Mouse (Mus musculus): ENCODE results near the gene Zic5. TPM values are rescaled to one million over a fixed set of nuclear protein-coding genes. Genes with fewer than 3 reads are reported as not detected.

The Zic5 gene
- total and polyA plus RNA-seq, 2 experiments from 2014 or later, result not detected

DNA sequence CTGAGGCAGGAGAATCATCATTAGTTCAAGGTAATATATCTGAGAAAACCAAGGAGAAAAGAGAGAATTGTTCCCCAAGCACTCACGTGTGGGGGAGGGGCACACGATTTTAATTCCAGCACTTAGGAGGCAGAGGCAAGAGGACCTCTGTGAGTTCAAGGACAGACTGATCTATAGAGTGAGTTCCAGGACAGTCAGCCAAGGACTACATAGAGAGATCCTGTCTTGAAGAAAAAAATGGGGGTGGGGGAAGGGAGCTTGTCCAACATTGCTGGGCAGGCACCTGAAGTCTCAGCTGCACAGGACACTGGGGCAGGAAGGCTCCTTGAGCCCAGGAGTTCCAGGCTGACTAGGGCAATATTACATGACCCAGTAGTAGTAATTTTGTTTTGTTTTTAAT is 50.7 kb downstream of the Zic5 start:
- no peak overlapping the region for H3K27ac ChIP-seq (ENCODE audit: low read depth)
- H3K9ac ChIP-seq (replicated peaks; ENCODE audit: low read depth, low read length), result no peak overlapping the region
- H3K36me3 ChIP-seq (replicated peaks; ENCODE audit: control insufficient read depth, insufficient read depth, low read length), result no peaks in the 10 kb centered on the region
- H3K4me2 ChIP-seq (ENCODE audit: low read depth, low read length), result no peak overlapping the region
- H3K27me3 ChIP-seq (ENCODE audit: control insufficient read depth, insufficient read depth, low read length), result peaks cover 2% of the 10 kb centered on the region; the same call in 1 of the 2 replicates
- no peaks in the 10 kb centered on the region for H3K4me1 ChIP-seq (ENCODE audit: control insufficient read depth, insufficient read depth)
- no peak overlapping the region for H3K4me3 ChIP-seq (ENCODE audit: low read depth, low read length)
- ATAC-seq (ENCODE audit: insufficient read depth, low read depth), result no peak
- H3K9me3 ChIP-seq (replicated peaks; ENCODE audit: control insufficient read depth, low read length), result no peaks in the 10 kb centered on the region
- DNase-seq (ENCODE audit: low spot score), result no peak
- TF ChIP-seq EP300 (IDR thresholded peaks at IDR 0.05; ENCODE audit: low read depth) (no peak), CTCF (IDR thresholded peaks at IDR 0.05; ENCODE audit: low read depth) (no peak)
- 81% methylated on average over 2 of the region's 2 CpGs for WGBS

DNA sequence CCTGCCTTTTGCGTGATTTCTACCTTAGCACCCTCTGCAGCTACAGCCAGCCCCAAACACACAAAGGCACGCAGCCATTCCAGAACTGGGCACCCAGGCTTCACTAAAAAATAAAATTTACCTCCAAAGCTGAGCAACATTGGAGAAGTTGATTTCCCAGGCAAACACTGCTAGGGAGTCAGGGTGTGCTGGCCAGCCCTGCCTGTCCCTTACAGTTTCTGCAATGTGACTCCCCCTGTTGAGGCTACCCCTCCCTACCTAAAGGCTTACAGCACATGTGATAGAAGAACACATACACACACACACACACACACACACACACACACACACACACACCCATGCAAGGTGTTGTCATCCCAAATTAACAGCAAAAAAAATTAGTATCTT is 51.9 kb downstream of the Zic5 start:
- H3K27ac ChIP-seq (ENCODE audit: low read depth), result no peak overlapping the region
- H3K36me3 ChIP-seq (replicated peaks; ENCODE audit: control insufficient read depth, insufficient read depth, low read length), result no peaks in the 10 kb centered on the region
- H3K9me3 ChIP-seq (replicated peaks; ENCODE audit: control insufficient read depth, low read length), result no peaks in the 10 kb centered on the region
- H3K4me2 ChIP-seq (ENCODE audit: low read depth, low read length), result no peak overlapping the region
- no peak overlapping the region for H3K4me3 ChIP-seq (ENCODE audit: low read depth, low read length)
- 78% methylated on average over 2 of the region's 2 CpGs for WGBS
- DNase-seq (ENCODE audit: low spot score) (no peak), ATAC-seq (ENCODE audit: insufficient read depth, low read depth) (no peak)
- TF ChIP-seq CTCF (IDR thresholded peaks at IDR 0.05; ENCODE audit: low read depth) (no peak), EP300 (IDR thresholded peaks at IDR 0.05; ENCODE audit: low read depth) (no peak)
- H3K27me3 ChIP-seq (ENCODE audit: control insufficient read depth, insufficient read depth, low read length), result peaks cover 13% of the 10 kb centered on the region; the same call in 1 of the 2 replicates
- H3K4me1 ChIP-seq (ENCODE audit: control insufficient read depth, insufficient read depth), result no peaks in the 10 kb centered on the region
- no peak overlapping the region for H3K9ac ChIP-seq (replicated peaks; ENCODE audit: low read depth, low read length)

DNA sequence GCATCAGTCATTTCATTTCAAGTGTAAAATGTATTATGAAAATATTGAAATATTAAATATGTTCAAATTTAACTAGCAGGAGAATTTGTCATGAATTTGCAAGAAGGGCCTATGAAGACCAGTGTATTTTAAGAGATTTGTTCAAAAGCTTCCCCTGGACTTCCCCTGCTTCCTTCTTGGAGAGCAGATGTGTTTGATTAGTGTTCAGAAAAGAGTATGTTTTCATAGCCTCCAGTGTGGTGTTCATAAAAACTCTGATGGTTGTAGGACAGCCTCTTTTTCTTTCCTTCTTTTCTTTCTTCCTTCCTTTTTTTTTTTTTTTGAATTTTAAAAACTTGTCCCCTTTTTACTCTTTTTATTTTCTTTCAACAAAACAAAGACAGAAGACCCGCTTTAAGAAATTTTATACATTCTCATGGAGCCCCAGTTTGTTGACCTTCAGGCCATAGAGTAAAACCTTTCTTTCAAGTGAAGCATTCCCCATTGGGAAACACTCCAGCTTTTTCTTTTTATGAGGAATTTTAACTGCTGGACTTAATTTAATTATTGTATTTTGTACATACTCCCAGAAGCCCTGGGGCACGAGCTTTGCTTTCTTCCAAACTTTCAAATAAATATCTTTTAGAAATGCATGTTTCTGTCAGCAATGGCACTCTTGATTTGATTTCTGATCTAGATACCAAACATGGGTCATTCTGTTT is 52.5 kb downstream of the Zic5 start:
- no peak overlapping the region for H3K9ac ChIP-seq (replicated peaks; ENCODE audit: low read depth, low read length)
- no peaks in the 10 kb centered on the region for H3K36me3 ChIP-seq (replicated peaks; ENCODE audit: control insufficient read depth, insufficient read depth, low read length)
- ATAC-seq (ENCODE audit: insufficient read depth, low read depth) (no peak), DNase-seq (ENCODE audit: low spot score) (no peak)
- TF ChIP-seq EP300 (IDR thresholded peaks at IDR 0.05; ENCODE audit: low read depth) (no peak), CTCF (IDR thresholded peaks at IDR 0.05; ENCODE audit: low read depth) (no peak)
- no peaks in the 10 kb centered on the region for H3K9me3 ChIP-seq (replicated peaks; ENCODE audit: control insufficient read depth, low read length)
- H3K4me1 ChIP-seq (ENCODE audit: control insufficient read depth, insufficient read depth), result no peaks in the 10 kb centered on the region
- no peak overlapping the region for H3K4me2 ChIP-seq (ENCODE audit: low read depth, low read length)
- 70% methylated on average over 2 of the region's 2 CpGs for WGBS
- H3K27ac ChIP-seq (ENCODE audit: low read depth), result no peak overlapping the region
- H3K27me3 ChIP-seq (ENCODE audit: control insufficient read depth, insufficient read depth, low read length), result peaks cover 18% of the 10 kb centered on the region
- H3K4me3 ChIP-seq (ENCODE audit: low read depth, low read length), result no peak overlapping the region

Other genes starting within 250 kb of the Zic5 start
- gene Gm5089, start 14.6 kb downstream of the Zic5 start, total RNA-seq (2014; rRNA removed; ENCODE audit: low replicate concordance), result not detected in 2 replicates
- gene Gm5089, start 14.6 kb downstream of the Zic5 start, polyA plus RNA-seq (2015; fragmentation: Nextera tagmentation; extraction: Ambion mirVana), result not detected in 2 replicates
- gene Zic2, start 9.8 kb upstream of the Zic5 start, total RNA-seq (2014; rRNA removed; ENCODE audit: low replicate concordance), result not detected in 2 replicates
- not detected in 2 replicates for gene Zic2, start 9.8 kb upstream of the Zic5 start, polyA plus RNA-seq (2015; fragmentation: Nextera tagmentation; extraction: Ambion mirVana)
- not detected in 2 replicates for gene Gm10837, start 24.9 kb upstream of the Zic5 start, total RNA-seq (2014; rRNA removed; ENCODE audit: low replicate concordance)
- gene Gm10837, start 24.9 kb upstream of the Zic5 start, polyA plus RNA-seq (2015; fragmentation: Nextera tagmentation; extraction: Ambion mirVana), result not detected in 2 replicates
- gene Pcca, start 68.6 kb upstream of the Zic5 start, total RNA-seq (2014; rRNA removed; ENCODE audit: low replicate concordance), result 7.1 and 17.0 TPM in 2 replicates
- 30.4 and 31.2 TPM in 2 replicates for gene Pcca, start 68.6 kb upstream of the Zic5 start, polyA plus RNA-seq (2015; fragmentation: Nextera tagmentation; extraction: Ambion mirVana)

Data from heart, postnatal 0 days (tissue).